Mouse (Mus musculus) heart, embryonic 14.5 days (tissue): ENCODE data around the gene Acot3. TPM values are rescaled to one million over a fixed set of nuclear protein-coding genes. Genes with fewer than 3 reads are reported as not detected.
"Not testable (repeated sequence)": the region's sequence is repeated elsewhere in the genome, so short reads cannot be mapped to it uniquely, and the experiment has no call there.

Experiments used
- ATAC-seq: fragments of 200-750 bp; cut with Nextera tagmentation; 2 replicates; pipeline ENCODE4 v1.8.0; 2017; ENCODE audit warnings: low read depth, moderate TSS enrichment; ENCODE audit not compliant: insufficient number of reproducible peaks, insufficient read depth, low FRiP score
- H3K27ac ChIP-seq, 2 experiments: fragments of 200-500 bp in 1 of 2; fragments of 300-500 bp in 1 of 2; sonication (generic) in 1 of 2; replicated peaks in 1 of 2; 2 replicates each; pipeline ENCODE4 v1.5.1; 2012 to 2014; ENCODE audit warnings: low read depth in 2 of 2, low read length in 2 of 2, control low read depth in 1 of 2, mild to moderate bottlenecking in 1 of 2, mixed read lengths in 1 of 2; ENCODE audit not compliant: control insufficient read depth in 1 of 2, insufficient read depth in 1 of 2
- H3K27me3 ChIP-seq: fragments of 300-500 bp; sonication (generic); 2 replicates; pipeline ENCODE4 v1.6.1; 2014; ENCODE audit warnings: mild to moderate bottlenecking, low read length, control low read depth; ENCODE audit not compliant: control insufficient read depth, insufficient read depth
- H3K36me3 ChIP-seq: fragments of 300-500 bp; sonication (generic); 2 replicates; pipeline ENCODE4 v1.6.1; 2014; ENCODE audit warnings: mild to moderate bottlenecking, control low read depth, low read length, mixed read lengths; ENCODE audit not compliant: control insufficient read depth, insufficient read depth
- H3K4me1 ChIP-seq, 2 experiments: fragments of 200-500 bp in 1 of 2; fragments of 300-500 bp in 1 of 2; sonication (generic) in 1 of 2; 2 replicates each; pipeline ENCODE4 v1.6.1; 2012 to 2014; ENCODE audit warnings: low read length in 2 of 2, control low read depth in 1 of 2, mixed read lengths in 1 of 2; ENCODE audit not compliant: control insufficient read depth in 2 of 2, insufficient read depth in 2 of 2
- H3K4me2 ChIP-seq: fragments of 300-500 bp; sonication (generic); 2 replicates; pipeline ENCODE4 v1.6.1; 2014; ENCODE audit warnings: mild to moderate bottlenecking, low read length
- H3K4me3 ChIP-seq, 2 experiments: fragments of 200-500 bp in 1 of 2; fragments of 300-500 bp in 1 of 2; sonication (generic) in 1 of 2; 2 replicates each; pipeline ENCODE4 v1.5.1; 2012 to 2014; ENCODE audit warnings: low read length in 2 of 2, mild to moderate bottlenecking in 2 of 2, control low read depth in 1 of 2, low read depth in 1 of 2, moderate library complexity in 1 of 2; ENCODE audit not compliant: control insufficient read depth in 1 of 2, insufficient read depth in 1 of 2
- H3K9ac ChIP-seq: fragments of 300-500 bp; sonication (generic); 2 replicates; pipeline ENCODE4 v1.6.1; 2014; ENCODE audit warnings: mild to moderate bottlenecking, low read length
- H3K9me3 ChIP-seq: fragments of 300-500 bp; sonication (generic); 2 replicates; pipeline ENCODE4 v1.6.1; 2016; ENCODE audit warnings: low read length, control low read depth; ENCODE audit not compliant: control insufficient read depth
- WGBS: fragments of 180-500 bp; shearing (Covaris S2); extraction: QIAGEN DNeasy Blood & Tissue Kit; methylation state at CpG from one replicate; pipeline ENCODE4 v1.1.7; 2014; 5-methylcytosine and 5-hydroxymethylcytosine counted together
- polyA plus RNA-seq: library from polyadenylated mRNA; unstranded; fragments of >200 nt; fragmentation: Nextera tagmentation; extraction: Ambion mirVana; gene quantifications from 2 replicates; pipeline ENCODE4 v1.2.1, GENCODE M21; 2014

Gene Acot3
- polyA plus RNA-seq, 1 experiment from 2014 or later = 0.72 TPM

DNA sequence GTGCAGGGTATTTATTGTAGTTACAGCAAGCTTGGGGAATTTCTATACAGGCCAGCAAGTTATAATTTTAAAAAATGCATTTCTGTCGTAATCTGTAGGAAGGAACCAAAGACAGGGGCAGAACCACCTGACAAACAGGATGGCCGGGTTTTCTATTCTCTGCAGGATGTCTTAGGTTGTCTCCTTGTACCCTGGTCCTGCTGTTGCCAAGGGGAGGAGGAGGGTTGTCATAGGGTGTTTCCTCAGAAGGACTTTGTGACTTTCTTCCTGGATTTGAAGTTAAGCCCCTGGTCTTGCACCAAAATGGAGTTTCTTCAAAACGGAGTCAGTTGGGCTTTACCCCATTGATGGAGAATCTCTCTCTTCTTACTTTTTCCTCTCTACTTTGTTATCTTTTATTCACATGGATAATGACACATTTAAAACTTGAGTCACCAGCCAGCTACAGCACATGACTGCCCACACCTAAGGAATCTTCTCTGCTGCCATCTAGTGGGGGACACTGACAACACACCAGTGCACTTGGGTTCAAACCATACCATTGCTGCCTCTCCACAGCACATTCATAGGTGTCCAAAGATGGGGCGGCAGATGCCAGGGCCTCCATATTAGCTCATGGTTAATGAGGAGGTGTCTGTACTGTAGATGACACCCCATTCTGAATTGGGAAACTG, 21.1 kb upstream of the Acot3 start:
- no peaks in the 10 kb centered on the region for H3K9me3 ChIP-seq
- H3K9ac ChIP-seq = no peak overlapping the region
- H3K27ac ChIP-seq = no peak overlapping the region
- H3K36me3 ChIP-seq = no peaks in the 10 kb centered on the region
- no peaks in the 10 kb centered on the region for H3K27me3 ChIP-seq
- no peak overlapping the region for H3K4me3 ChIP-seq
- 53% methylated on average over 4 of the region's 4 CpGs for WGBS
- no peak overlapping the region for H3K4me2 ChIP-seq
- ATAC-seq = 0 out of 2 replicates have a peak, but pooled peaks have one; percentile 43
- peaks cover 3 to 6% of the 10 kb centered on the region in 2 experiments; a peak in 2 of 4 replicates for H3K4me1 ChIP-seq

DNA sequence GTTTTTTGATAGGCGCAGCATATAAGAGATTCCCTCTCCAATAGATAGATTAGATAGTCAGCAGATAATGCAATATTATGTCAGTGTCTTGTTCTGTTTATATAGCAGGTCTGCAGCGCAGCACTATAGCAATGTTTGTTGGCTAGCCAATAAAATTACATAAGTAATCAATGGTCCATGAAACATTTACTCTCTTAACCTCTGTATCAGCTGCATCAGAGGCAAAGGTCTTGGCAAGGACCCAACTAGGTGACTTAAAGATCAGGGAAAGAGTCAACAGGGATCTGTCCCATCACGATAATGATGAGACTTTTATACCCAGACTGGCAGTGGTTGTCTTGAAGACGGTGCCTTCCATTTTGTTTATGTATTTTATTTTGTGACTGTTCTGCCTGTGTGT, 19.1 kb upstream of the Acot3 start:
- no peak overlapping the region for H3K4me3 ChIP-seq
- H3K4me1 ChIP-seq = peaks cover 3 to 6% of the 10 kb centered on the region in 2 experiments; a peak in 1 of 4 replicates
- H3K27ac ChIP-seq = no peak overlapping the region
- H3K9ac ChIP-seq = no peak overlapping the region
- H3K4me2 ChIP-seq = no peak overlapping the region
- H3K36me3 ChIP-seq = no peaks in the 10 kb centered on the region
- no peak for ATAC-seq
- H3K9me3 ChIP-seq = no peaks in the 10 kb centered on the region
- WGBS = 87% methylated on average over 4 of the region's 4 CpGs
- H3K27me3 ChIP-seq = no peaks in the 10 kb centered on the region

GRCm38 (mm10) chr12:84033302-84033701, 18.6 kb upstream of the Acot3 start:
- ATAC-seq = peak; percentile 35; the same call in 1 of the 2 replicates
- not testable (repeated sequence) for H3K9me3 ChIP-seq, H3K4me2 ChIP-seq, H3K27me3 ChIP-seq, H3K36me3 ChIP-seq, H3K27ac ChIP-seq, H3K4me3 ChIP-seq, H3K4me1 ChIP-seq, H3K9ac ChIP-seq
- 76% methylated on average over 2 of the region's 2 CpGs for WGBS

GRCm38 (mm10) chr12:84034108-84034507, 17.8 kb upstream of the Acot3 start:
- Histone ChIP-seq H3K9me3 (no peaks in the 10 kb centered on the region), H3K4me2 (no peak overlapping the region), H3K27ac (no peak overlapping the region), H3K36me3 (no peaks in the 10 kb centered on the region), H3K4me1 (peaks cover 6% of the 10 kb centered on the region in 2 experiments; a peak in 2 of 4 replicates), H3K4me3 (no peak overlapping the region), H3K9ac (no peak overlapping the region), H3K27me3 (no peaks in the 10 kb centered on the region)
- no peak for ATAC-seq
- WGBS = 62% methylated on average over 4 of the region's 4 CpGs

DNA sequence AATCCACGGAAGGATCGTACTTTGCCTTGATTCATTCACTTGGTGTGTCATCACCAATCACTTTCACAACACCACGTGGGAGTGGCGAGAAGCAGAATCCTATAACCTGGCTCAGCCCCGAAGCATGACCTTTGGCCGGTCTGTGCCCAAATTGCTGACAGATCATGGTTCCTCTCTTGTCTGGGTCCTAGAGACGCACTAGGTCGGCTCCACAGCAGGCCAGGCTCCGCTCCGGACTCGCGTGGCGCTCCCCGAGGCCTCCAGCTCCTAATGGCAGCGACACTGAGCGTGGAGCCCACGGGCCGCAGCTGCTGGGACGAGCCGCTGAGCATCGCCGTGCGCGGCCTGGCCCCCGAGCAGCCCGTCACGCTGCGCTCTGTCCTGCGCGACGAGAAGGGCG, 13.7 kb upstream of the Acot3 start, which contains the start of gene Acot4:
Gene Acot4 (plus strand): TSS at position 139 of the 400 bp plus-strand sequence.
- not testable (repeated sequence) for ATAC-seq, H3K36me3 ChIP-seq, H3K9me3 ChIP-seq, H3K4me1 ChIP-seq, H3K27ac ChIP-seq, H3K27me3 ChIP-seq
- peak within 1 kb of the TSS; percentile 41 to 49 for H3K4me3 ChIP-seq
- WGBS = 8% methylated on average over 24 of the region's 32 CpGs
- H3K4me2 ChIP-seq = peak within 1 kb of the TSS; percentile 73
- H3K9ac ChIP-seq = peak within 1 kb of the TSS; percentile 68

DNA sequence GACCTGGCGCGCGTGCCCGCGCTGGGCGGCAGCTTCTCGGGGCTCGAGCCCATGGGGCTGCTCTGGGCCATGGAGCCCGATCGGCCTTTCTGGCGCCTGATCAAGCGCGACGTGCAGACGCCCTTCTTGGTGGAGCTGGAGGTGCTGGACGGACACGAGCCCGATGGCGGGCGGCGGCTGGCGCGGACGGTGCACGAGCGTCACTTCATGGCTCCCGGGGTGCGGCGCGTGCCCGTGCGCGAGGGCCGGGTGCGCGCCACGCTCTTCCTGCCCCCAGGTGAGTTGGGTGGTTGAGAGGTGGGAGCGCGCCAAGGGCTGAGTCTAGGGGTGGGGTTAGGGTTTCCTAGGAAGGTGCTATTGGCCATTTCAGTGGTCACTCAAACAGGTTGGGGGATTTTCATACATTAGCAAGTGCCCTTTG, 13.2 kb upstream of the Acot3 start, which contains the start of gene Gm49366:
Gene Gm49366 (plus strand): TSS at position 245 of the 421 bp plus-strand sequence.
- not testable (repeated sequence) for H3K27me3 ChIP-seq, H3K27ac ChIP-seq, H3K36me3 ChIP-seq, ATAC-seq, H3K4me1 ChIP-seq, H3K9me3 ChIP-seq
- Histone ChIP-seq H3K4me3 (peak within 1 kb of the TSS; percentile 41 to 49), H3K4me2 (peak within 1 kb of the TSS; percentile 73), H3K9ac (peak within 1 kb of the TSS; percentile 68)
- WGBS = 3% methylated on average over 39 of the region's 39 CpGs

DNA sequence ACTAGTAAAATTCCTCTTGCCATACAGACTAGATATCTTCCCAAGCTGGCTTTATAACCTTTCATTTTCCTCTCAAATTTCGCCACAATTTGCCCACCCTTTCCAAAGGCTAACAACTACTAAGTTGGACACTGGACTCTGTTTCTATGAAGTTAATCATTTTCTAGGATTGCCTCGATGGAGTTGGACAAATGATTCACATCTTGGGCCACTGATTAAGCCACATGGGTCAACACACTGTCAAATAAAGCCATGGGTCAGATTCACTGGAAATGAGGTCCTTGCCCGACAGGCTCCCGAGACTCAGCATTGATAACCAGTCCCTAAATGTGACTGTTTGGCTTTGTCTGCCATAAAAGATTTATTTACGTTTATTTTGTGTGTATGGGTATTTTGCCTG, 9.7 kb upstream of the Acot3 start:
- ATAC-seq = no peak
- Histone ChIP-seq H3K4me2 (no peak overlapping the region), H3K27me3 (no peaks in the 10 kb centered on the region), H3K27ac (no peak overlapping the region), H3K36me3 (no peaks in the 10 kb centered on the region), H3K4me3 (no peak overlapping the region), H3K4me1 (peaks cover 0 to 2% of the 10 kb centered on the region in 2 experiments; a peak in 1 of 4 replicates), H3K9me3 (no peaks in the 10 kb centered on the region), H3K9ac (no peak overlapping the region)
- WGBS = 86% methylated on average over 5 of the region's 5 CpGs

GRCm38 (mm10) chr12:84044045-84044444, 7.9 kb upstream of the Acot3 start:
- ATAC-seq = no peak
- Histone ChIP-seq H3K9ac (no peak overlapping the region), H3K9me3 (peaks cover 6% of the 10 kb centered on the region), H3K27me3 (no peaks in the 10 kb centered on the region), H3K4me3 (no peak overlapping the region), H3K4me2 (no peak overlapping the region), H3K36me3 (no peaks in the 10 kb centered on the region), H3K4me1 (no peaks in the 10 kb centered on the region), H3K27ac (no peak overlapping the region)
- WGBS = 75% methylated on average over 2 of the region's 2 CpGs
